Mouse (Mus musculus): ENCODE measurements around the gene Dennd2c. TPM values are rescaled to one million over a fixed set of nuclear protein-coding genes. Genes with fewer than 3 reads are reported as not detected.
"Not testable (repeated sequence)": the region's sequence is repeated elsewhere in the genome, so short reads cannot be mapped to it uniquely, and the experiment has no call there.

Dennd2c gene
- polyA plus RNA-seq, 1 experiment: 0.44 TPM

GRCm38 (mm10) chr3:103171505-103172267, 69.3 kb downstream of the Dennd2c start, which contains the start of gene Bcas2:
TSS of gene Bcas2 (plus strand) at chr3:103171655.
- peak within 1 kb of the TSS; percentile 58 for H3K27ac ChIP-seq (replicated peaks; ENCODE audit: low read depth, low read length)

GRCm38 (mm10) chr3:103172615-103173014, 70.2 kb downstream of the Dennd2c start:
- Histone ChIP-seq H3K4me3 (ENCODE audit: insufficient read depth, low read depth, low read length) (peak overlapping the region; percentile 47), H3K4me1 (ENCODE audit: control insufficient read depth, insufficient read depth, insufficient read length, low read length) (peaks cover 3% of the 10 kb centered on the region; the same call in 1 of the 2 replicates), H3K27ac (replicated peaks; ENCODE audit: low read depth, low read length) (no peak overlapping the region)

More at GRCm38 (mm10) chr3:103171505-103172267, 69.3 kb downstream of the Dennd2c start, which contains the start of gene Bcas2:
- peaks cover 3% of the 10 kb centered on the region; the same call in 1 of the 2 replicates for H3K4me1 ChIP-seq (ENCODE audit: control insufficient read depth, insufficient read depth, insufficient read length, low read length)
- peak within 1 kb of the TSS; percentile 84 for H3K4me3 ChIP-seq (ENCODE audit: insufficient read depth, low read depth, low read length)

- no peak overlapping the region for H3K27ac ChIP-seq (replicated peaks; ENCODE audit: low read depth, low read length)
- no peak overlapping the region for H3K4me3 ChIP-seq (ENCODE audit: insufficient read depth, low read depth, low read length)
- H3K4me1 ChIP-seq (ENCODE audit: control insufficient read depth, insufficient read depth, insufficient read length, low read length): peaks cover 3% of the 10 kb centered on the region; the same call in 1 of the 2 replicates
Observed at GRCm38 (mm10) chr3:103176740-103177139, 74.3 kb downstream of the Dennd2c start.

- no peak overlapping the region for H3K4me3 ChIP-seq (ENCODE audit: insufficient read depth, low read depth, low read length)
- no peaks in the 10 kb centered on the region for H3K4me1 ChIP-seq (ENCODE audit: control insufficient read depth, insufficient read depth, insufficient read length, low read length)
- no peak overlapping the region for H3K27ac ChIP-seq (replicated peaks; ENCODE audit: low read depth, low read length)
Observed at GRCm38 (mm10) chr3:103179527-103179926, 77.1 kb downstream of the Dennd2c start.

- H3K4me3 ChIP-seq (ENCODE audit: insufficient read depth, low read depth, low read length): no peak overlapping the region
- no peaks in the 10 kb centered on the region for H3K4me1 ChIP-seq (ENCODE audit: control insufficient read depth, insufficient read depth, insufficient read length, low read length)
- no peak overlapping the region for H3K27ac ChIP-seq (replicated peaks; ENCODE audit: low read depth, low read length)
Observed at GRCm38 (mm10) chr3:103181171-103181570, 78.8 kb downstream of the Dennd2c start.

DNA sequence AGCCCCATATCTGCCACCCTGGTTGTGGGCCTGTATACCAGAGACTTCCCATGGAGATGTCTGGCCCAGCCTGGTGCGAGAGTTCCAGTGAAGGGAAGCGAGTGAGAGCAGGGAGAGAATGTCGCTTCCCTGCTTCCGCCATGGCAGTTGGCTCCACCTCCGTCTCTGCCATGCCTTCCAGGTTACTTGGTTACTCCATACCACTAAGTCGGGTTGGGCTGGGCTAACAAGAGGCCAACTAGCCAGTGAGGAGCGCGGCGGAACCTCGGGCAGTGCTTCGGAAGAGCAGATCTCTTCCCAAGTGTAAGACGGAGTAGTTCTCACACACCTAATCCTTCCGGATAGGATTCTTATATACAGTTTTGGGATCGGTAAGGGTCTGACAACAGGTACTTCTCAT, 80.4 kb downstream of the Dennd2c start:
- Histone ChIP-seq H3K4me3 (ENCODE audit: insufficient read depth, low read depth, low read length) (no peak overlapping the region), H3K27ac (replicated peaks; ENCODE audit: low read depth, low read length) (no peak overlapping the region), H3K4me1 (ENCODE audit: control insufficient read depth, insufficient read depth, insufficient read length, low read length) (no peaks in the 10 kb centered on the region)

- not testable (repeated sequence) for H3K27ac ChIP-seq (replicated peaks; ENCODE audit: low read depth, low read length); H3K4me3 ChIP-seq (ENCODE audit: insufficient read depth, low read depth, low read length); H3K4me1 ChIP-seq (ENCODE audit: control insufficient read depth, insufficient read depth, insufficient read length, low read length)
Observed at GRCm38 (mm10) chr3:103184467-103184866, 82.1 kb downstream of the Dennd2c start.

DNA sequence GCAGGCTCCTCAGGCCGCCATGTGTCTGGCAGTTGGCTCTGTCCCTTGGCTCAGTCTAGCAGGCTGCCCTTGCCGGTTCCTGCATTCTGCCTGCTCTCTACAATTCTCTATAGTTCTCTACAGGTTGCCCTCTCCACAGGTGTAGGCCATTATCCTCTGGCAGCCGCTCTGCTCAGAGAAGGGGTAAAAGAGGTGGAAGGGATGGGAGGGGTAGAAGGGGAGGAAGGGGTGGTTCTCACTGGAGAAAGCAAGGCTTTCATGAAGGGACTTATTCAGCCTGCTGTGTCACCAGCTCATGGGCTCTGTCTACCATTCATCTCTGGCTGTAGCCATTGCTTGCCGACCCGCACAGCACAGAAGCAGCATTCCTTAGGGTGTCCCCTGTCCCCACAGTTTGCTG, 86.0 kb downstream of the Dennd2c start:
- no peak overlapping the region for H3K4me3 ChIP-seq (ENCODE audit: insufficient read depth, low read depth, low read length)
- no peak overlapping the region for H3K27ac ChIP-seq (replicated peaks; ENCODE audit: low read depth, low read length)
- no peaks in the 10 kb centered on the region for H3K4me1 ChIP-seq (ENCODE audit: control insufficient read depth, insufficient read depth, insufficient read length, low read length)

DNA sequence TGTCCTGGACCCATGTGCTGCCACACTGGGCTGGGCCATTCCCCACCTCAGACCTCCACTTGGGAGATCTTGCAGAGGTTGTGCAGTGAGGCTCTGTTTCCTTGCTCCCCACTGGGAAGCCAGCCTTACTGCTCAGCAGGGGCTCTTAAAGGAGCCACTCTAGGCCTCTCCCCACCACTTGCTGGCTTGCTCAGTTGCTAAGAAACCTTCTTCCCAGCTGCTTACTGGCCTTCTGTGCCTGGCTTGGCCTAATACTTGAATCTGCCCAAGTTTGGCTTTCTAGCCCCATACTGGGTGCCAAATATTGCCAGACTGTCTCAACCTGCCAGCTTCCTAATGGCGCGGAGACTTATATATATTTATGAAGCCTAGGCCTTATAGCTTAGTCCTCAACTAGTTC, 86.5 kb downstream of the Dennd2c start:
- Histone ChIP-seq H3K4me3 (ENCODE audit: insufficient read depth, low read depth, low read length) (no peak overlapping the region), H3K4me1 (ENCODE audit: control insufficient read depth, insufficient read depth, insufficient read length, low read length) (no peaks in the 10 kb centered on the region), H3K27ac (replicated peaks; ENCODE audit: low read depth, low read length) (no peak overlapping the region)

- H3K27ac ChIP-seq (replicated peaks; ENCODE audit: low read depth, low read length): no peak overlapping the region
- H3K4me3 ChIP-seq (ENCODE audit: insufficient read depth, low read depth, low read length): no peak overlapping the region
- no peaks in the 10 kb centered on the region for H3K4me1 ChIP-seq (ENCODE audit: control insufficient read depth, insufficient read depth, insufficient read length, low read length)
Observed at GRCm38 (mm10) chr3:103192161-103192560, 89.8 kb downstream of the Dennd2c start.

DNA sequence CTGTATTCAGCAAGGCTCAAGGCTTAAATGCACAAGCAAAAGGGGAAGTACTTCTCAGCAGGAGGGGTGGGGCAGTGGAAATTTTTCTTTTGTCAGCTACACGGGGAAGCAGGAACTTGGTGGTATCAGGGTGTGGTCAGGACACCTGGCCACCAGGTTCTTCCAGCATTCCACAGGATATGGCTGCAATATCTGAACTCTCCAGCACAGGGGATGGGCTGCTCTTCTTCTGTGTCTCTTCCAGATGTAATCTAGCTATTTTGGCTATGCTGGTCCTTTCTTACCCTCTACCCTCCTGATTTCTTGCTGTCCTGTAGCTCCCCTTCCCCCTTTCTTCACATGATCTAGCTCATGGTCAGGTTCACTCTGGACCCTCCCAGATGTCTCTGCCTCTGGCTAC, 90.8 kb downstream of the Dennd2c start:
- H3K4me3 ChIP-seq (ENCODE audit: insufficient read depth, low read depth, low read length): no peak overlapping the region
- H3K27ac ChIP-seq (replicated peaks; ENCODE audit: low read depth, low read length): no peak overlapping the region
- no peaks in the 10 kb centered on the region for H3K4me1 ChIP-seq (ENCODE audit: control insufficient read depth, insufficient read depth, insufficient read length, low read length)

- no peaks in the 10 kb centered on the region for H3K4me1 ChIP-seq (ENCODE audit: control insufficient read depth, insufficient read depth, insufficient read length, low read length)
- H3K27ac ChIP-seq (replicated peaks; ENCODE audit: low read depth, low read length): no peak overlapping the region
- H3K4me3 ChIP-seq (ENCODE audit: insufficient read depth, low read depth, low read length): no peak overlapping the region
Observed at GRCm38 (mm10) chr3:103196320-103196823, 94.0 kb downstream of the Dennd2c start.

- H3K4me1 ChIP-seq (ENCODE audit: control insufficient read depth, insufficient read depth, insufficient read length, low read length): no peaks in the 10 kb centered on the region
- no peak overlapping the region for H3K27ac ChIP-seq (replicated peaks; ENCODE audit: low read depth, low read length)
- no peak overlapping the region for H3K4me3 ChIP-seq (ENCODE audit: insufficient read depth, low read depth, low read length)
Observed at GRCm38 (mm10) chr3:103199386-103199785, 97.0 kb downstream of the Dennd2c start.

DNA sequence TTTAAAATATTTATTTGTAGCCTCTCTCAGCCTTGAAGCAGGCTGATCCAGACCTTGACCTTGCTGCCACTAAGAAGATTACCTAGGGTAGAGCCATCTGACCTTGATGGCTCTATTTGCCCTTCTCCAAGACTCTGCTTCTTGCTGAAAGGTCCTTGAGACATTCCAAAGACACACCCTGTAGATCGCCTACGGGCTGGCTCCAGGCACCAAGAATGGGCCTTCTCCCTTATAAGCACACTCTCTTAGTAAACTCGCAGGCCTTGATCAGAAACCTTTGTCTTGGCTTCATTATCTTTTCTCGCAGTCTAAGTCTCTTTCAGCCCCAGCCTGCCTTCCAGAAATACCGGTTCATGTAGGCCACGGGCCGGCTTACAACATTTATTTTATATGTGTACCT, 98.7 kb downstream of the Dennd2c start:
- not testable (repeated sequence) for H3K4me3 ChIP-seq (ENCODE audit: insufficient read depth, low read depth, low read length); H3K27ac ChIP-seq (replicated peaks; ENCODE audit: low read depth, low read length); H3K4me1 ChIP-seq (ENCODE audit: control insufficient read depth, insufficient read depth, insufficient read length, low read length)

- Histone ChIP-seq H3K4me3 (ENCODE audit: insufficient read depth, low read depth, low read length) (no peak overlapping the region), H3K27ac (replicated peaks; ENCODE audit: low read depth, low read length) (no peak overlapping the region), H3K4me1 (ENCODE audit: control insufficient read depth, insufficient read depth, insufficient read length, low read length) (no peaks in the 10 kb centered on the region)
Observed at GRCm38 (mm10) chr3:103203554-103203953, 101.2 kb downstream of the Dennd2c start.

GRCm38 (mm10) chr3:103204445-103204844, 102.0 kb downstream of the Dennd2c start:
- H3K27ac ChIP-seq (replicated peaks; ENCODE audit: low read depth, low read length): no peak overlapping the region
- no peaks in the 10 kb centered on the region for H3K4me1 ChIP-seq (ENCODE audit: control insufficient read depth, insufficient read depth, insufficient read length, low read length)
- no peak overlapping the region for H3K4me3 ChIP-seq (ENCODE audit: insufficient read depth, low read depth, low read length)

Data from brown adipose tissue, adult 24 weeks (tissue).